Mouse (Mus musculus) urinary bladder, postnatal 36 days (tissue): ENCODE measurements around the gene Gsc.
"Not testable (repeated sequence)": the region's sequence is repeated elsewhere in the genome, so short reads cannot be mapped to it uniquely, and the experiment has no call there.

Experiments
- DNase-seq, 2 experiments: peaks; one replicate each; pipeline ENCODE4 v3.0.0; 2022; ENCODE audit warnings: low spot score in 2 of 2, mixed read lengths in 1 of 2

Gene Gsc

GRCm38 (mm10) chr12:104459377-104459776 lies 13.8 kb downstream of the Gsc start:
- no peak for DNase-seq

DNA sequence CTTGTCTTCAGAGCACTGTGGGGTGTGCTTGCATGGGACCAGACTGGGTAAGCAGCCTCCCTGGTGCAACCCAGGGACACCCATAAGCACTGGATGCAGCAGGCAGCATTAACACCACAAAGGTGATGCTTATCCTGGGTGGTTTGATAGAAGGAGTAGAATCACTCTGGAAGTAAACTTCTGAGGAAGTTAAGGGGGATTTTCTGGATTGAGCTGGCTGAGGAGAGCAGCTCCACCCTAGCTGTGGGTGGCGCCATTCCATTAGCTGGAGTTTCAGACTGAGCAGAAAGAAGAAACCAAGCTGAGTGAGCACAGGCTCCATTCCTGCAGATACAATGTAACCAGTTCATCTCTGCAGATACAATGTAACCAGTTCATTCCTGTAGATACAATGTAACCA lies 20.1 kb downstream of the Gsc start:
- no peak for DNase-seq

DNA sequence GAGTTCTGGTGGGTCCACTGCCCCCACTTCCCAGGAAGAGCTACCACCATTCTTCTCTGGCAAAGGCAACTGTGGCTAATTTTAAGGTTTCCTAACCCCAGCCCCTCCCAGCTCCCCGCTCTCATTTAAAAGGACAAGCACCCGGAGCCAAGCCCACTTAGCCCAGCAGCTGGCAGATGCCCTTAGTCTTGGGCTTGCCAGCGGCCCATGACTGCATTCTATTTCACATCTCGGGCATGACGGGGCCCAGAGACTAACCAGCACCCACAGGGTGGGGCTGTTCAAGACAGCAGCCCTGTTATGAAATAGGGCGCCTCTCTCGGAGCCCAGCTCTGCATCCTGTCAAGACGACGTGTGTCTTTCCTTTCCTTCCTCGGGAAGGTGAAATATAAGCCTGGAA lies 22.9 kb downstream of the Gsc start:
- no peak for DNase-seq

- DNase-seq = peak; percentile 37 to 42
Observed at GRCm38 (mm10) chr12:104448099-104448498, 25.0 kb downstream of the Gsc start.

GRCm38 (mm10) chr12:104447056-104447455 lies 26.1 kb downstream of the Gsc start:
- DNase-seq = not testable (repeated sequence)

- no peak for DNase-seq
Observed at GRCm38 (mm10) chr12:104443716-104444115, 29.4 kb downstream of the Gsc start.

DNA sequence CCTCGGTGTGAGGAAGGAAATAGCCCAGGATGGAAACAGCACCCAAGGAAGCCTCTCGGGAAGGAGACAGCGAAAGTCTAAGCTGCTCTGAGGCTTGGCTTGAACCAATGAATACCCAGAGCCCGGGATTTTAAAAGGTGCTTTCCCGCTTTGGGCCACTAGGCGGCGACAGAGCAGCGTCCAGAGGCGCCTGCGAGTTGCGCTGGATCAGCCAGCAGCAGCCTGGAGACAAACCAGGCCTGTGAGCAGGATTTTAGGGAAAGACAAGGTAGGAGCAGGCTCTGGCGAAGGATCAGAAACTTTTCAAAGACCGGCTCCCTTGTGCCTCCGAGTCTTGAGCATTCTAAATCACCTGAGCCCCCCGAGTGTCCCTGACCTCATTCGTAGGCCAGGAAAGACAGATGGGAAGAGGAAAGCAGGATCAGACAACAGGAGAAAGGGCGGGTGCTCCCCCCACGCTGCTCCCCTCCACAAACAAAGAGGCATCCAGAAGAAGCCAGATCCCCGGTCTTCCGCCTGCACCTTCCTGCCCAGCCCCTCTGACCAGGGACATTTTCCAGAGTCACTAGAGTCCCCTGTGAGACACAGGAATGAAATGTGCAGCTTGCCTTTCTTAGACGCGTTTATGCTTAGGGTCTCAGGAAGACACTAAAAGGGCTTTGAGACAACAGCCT lies 32.9 kb downstream of the Gsc start:
- DNase-seq = peak; percentile 76 to 84

GRCm38 (mm10) chr12:104433951-104434735 lies 39.0 kb downstream of the Gsc start:
- no peak for DNase-seq

DNA sequence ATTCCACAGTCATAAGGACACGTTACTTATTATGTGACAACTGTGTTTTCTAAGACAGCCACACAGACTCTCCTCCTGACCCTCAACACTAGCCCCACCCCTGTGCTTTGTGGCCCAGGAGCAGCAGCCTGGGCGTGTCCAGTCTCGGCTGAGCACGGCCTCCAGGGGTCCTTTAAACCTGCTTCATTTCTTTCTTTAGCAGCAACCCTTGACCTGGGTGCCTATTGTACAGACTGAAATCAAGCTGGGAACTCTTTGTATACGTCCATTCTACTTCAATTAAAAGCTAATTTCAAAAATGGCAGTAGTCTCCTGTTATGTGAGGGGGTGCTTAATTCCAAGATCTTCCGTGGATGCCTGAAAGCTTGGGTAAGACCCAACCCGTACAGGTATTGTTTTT lies 39.9 kb downstream of the Gsc start:
- DNase-seq = no peak

GRCm38 (mm10) chr12:104431359-104431758 lies 41.8 kb downstream of the Gsc start:
- DNase-seq = no peak

GRCm38 (mm10) chr12:104426915-104427314 lies 46.2 kb downstream of the Gsc start:
- peak in 1 of 2 experiments; percentile 10 for DNase-seq

DNA sequence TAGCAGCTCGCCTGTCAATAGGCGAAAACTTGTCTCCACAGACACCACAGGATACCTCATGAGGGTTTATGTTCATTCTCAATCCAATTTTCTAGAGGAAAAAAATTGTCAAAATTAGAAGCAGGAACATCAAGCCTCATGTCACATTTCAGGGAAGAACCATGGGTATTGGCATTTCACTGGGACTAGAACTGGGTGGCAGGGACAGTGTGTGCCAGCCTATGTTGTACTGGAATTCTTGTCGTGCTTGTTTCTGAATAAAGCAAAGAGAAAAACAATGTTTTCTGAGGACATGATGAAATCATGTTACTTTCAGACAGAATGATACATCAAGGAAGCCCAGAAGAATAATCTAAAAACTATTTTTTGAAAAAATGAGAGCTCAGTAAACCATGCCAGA lies 47.5 kb downstream of the Gsc start:
- DNase-seq = no peak

GRCm38 (mm10) chr12:104422615-104423392 lies 50.3 kb downstream of the Gsc start:
- DNase-seq = no peak
